Mouse (Mus musculus): ENCODE data around the gene Gm17689. TPM values are rescaled to one million over a fixed set of nuclear protein-coding genes. Genes with fewer than 3 reads are reported as not detected.

Gm17689 gene
- not detected in 2 replicates for polyA plus RNA-seq (2012; rRNA removed)

- 56% methylated on average over 1 of the region's 1 CpGs for WGBS
- Histone ChIP-seq H3K27ac (ENCODE audit: control insufficient read depth, insufficient read depth, low read length) (no peak within 1 kb of the TSS), H3K4me3 (ENCODE audit: control insufficient read depth, insufficient read depth, low read length) (no peak within 1 kb of the TSS), H3K4me1 (replicated peaks; ENCODE audit: control insufficient read depth, insufficient read depth, low read length) (no peaks in the 10 kb centered on the region), H3K27me3 (ENCODE audit: control insufficient read depth, insufficient read depth, low read length) (no peaks in the 10 kb centered on the region), H3K36me3 (ENCODE audit: control insufficient read depth, insufficient read depth, low read length) (no peaks in the 10 kb centered on the region)
- DNase-seq, result no peak
- TF ChIP-seq POLR2A (IDR thresholded peaks at IDR 0.05; ENCODE audit: control insufficient read depth, extremely low read depth, insufficient read depth, low read length, poor library complexity) (no peak), CTCF (IDR thresholded peaks at IDR 0.05; ENCODE audit: borderline replicate concordance, control insufficient read depth, extremely low read depth, insufficient read depth, low read length, poor library complexity) (no peak)
Measured at GRCm38 (mm10) chr9:36582535-36582934, at the start of gene Gm17689. Gm17689 (minus strand) TSS chr9:36582635.

DNA sequence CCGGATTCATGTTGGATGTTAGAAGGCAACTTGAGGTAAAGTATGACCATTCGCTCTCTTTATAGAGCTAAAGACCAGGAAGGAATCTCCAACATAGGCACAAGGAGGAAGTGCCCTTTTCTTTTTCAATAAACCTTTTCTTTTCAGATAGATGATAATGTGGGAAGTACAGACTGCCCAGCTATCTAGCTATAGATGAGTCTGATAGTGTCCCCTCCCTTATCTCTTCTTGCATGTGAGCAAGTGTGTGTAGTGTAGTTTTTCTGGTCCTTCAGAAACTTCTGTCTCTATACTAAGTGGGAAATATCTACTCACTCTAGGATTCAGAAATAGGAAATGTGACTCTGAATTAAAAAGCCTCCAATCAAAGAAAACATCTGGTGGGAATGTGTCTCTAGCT is 40.6 kb downstream of the Gm17689 start, which contains the start of gene Gm5615:
Gm5615 (minus strand) TSS at position 101 of the 400 bp plus-strand sequence.
- no peaks in the 10 kb centered on the region for H3K36me3 ChIP-seq (ENCODE audit: control insufficient read depth, insufficient read depth, low read length)
- H3K4me3 ChIP-seq (ENCODE audit: control insufficient read depth, insufficient read depth, low read length), result no peak within 1 kb of the TSS
- 94% methylated on average over 2 of the region's 2 CpGs for WGBS
- H3K27ac ChIP-seq (ENCODE audit: control insufficient read depth, insufficient read depth, low read length), result no peak within 1 kb of the TSS
- DNase-seq, result no peak
- H3K4me1 ChIP-seq (replicated peaks; ENCODE audit: control insufficient read depth, insufficient read depth, low read length), result no peaks in the 10 kb centered on the region
- no peak for TF ChIP-seq POLR2A (IDR thresholded peaks at IDR 0.05; ENCODE audit: control insufficient read depth, extremely low read depth, insufficient read depth, low read length, poor library complexity)
- no peak for TF ChIP-seq CTCF (IDR thresholded peaks at IDR 0.05; ENCODE audit: borderline replicate concordance, control insufficient read depth, extremely low read depth, insufficient read depth, low read length, poor library complexity)
- no peaks in the 10 kb centered on the region for H3K27me3 ChIP-seq (ENCODE audit: control insufficient read depth, insufficient read depth, low read length)

Other genes with a start within 250 kb of the Gm17689 start
- not detected in 2 replicates for gene Gm7257, start 150.8 kb downstream of the Gm17689 start, polyA plus RNA-seq (2012; rRNA removed)
- gene Gm9513, start 107.0 kb downstream of the Gm17689 start, polyA plus RNA-seq (2012; rRNA removed), result not detected in 2 replicates
- gene Gm5615, start 40.7 kb downstream of the Gm17689 start, polyA plus RNA-seq (2012; rRNA removed), result not detected in 2 replicates
- gene A630095E13Rik, start 60.7 kb upstream of the Gm17689 start, polyA plus RNA-seq (2012; rRNA removed), result 0.18 and 0.61 TPM in 2 replicates
- gene Acrv1, start 110.6 kb upstream of the Gm17689 start, polyA plus RNA-seq (2012; rRNA removed), result 0.18 and 0.23 TPM in 2 replicates
- 4.0 TPM in 2 replicates for gene Chek1, start 144.4 kb upstream of the Gm17689 start, polyA plus RNA-seq (2012; rRNA removed)
- 187 and 189 TPM in 2 replicates for gene Stt3a, start 185.0 kb upstream of the Gm17689 start, polyA plus RNA-seq (2012; rRNA removed)
- gene Ei24, start 214.8 kb upstream of the Gm17689 start, polyA plus RNA-seq (2012; rRNA removed), result 30.2 and 55.9 TPM in 2 replicates
- gene Fez1, start 239.2 kb upstream of the Gm17689 start, polyA plus RNA-seq (2012; rRNA removed), result 0.30 and 0.55 TPM in 2 replicates

All from thymus, adult 2 months (tissue).